Mouse (Mus musculus): ENCODE results near the gene St8sia2.

Gene St8sia2

GRCm38 (mm10) chr7:74013601-74014175, at the start of gene St8sia2:
TSS of gene St8sia2 (minus strand) at chr7:74013690.
- peak; percentile 66 for DNase-seq (ENCODE audit: low spot score)

DNA sequence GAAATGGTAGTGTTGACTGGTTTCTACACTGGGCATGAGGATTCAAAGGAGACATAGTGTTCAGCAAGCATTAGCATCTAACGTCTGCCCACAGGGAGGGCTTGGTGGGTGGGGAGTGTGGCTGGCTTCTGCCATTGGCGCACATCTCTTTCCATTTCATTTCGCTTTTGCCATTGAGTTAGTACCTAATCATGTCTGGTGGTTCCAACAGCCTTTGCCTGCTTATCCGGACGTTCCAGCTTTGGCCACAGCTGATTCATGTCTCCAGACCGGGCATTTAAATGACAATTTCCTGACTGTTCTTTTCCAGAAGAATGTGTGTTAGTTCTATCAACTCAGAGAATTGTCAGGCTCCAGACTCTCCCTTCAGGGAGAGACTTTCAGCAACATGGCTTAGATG, 47.6 kb upstream of the St8sia2 start:
- DNase-seq (ENCODE audit: low spot score) = no peak

- peak; percentile 51 for DNase-seq (ENCODE audit: low spot score)
Measured at GRCm38 (mm10) chr7:74060306-74060946, 46.9 kb upstream of the St8sia2 start.

DNA sequence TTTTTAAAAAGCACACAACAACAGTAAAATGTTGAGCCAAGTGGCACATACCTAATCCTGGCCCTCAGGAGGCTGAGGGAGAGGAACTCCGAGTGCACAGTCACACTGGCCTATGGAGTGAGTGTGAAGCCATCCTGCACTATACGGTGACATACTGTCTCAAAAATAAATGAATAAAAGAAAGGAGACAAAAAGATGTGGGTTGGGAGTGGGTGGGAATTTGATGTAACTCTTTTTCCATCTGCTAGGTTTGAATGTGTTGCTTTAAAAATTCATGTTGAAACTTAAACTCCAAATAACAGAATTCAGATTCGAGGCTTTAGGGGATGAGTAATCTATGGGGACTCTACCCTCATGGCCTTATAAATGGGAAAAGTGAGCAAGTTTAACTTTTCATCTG, 46.2 kb upstream of the St8sia2 start:
- DNase-seq (ENCODE audit: low spot score) = no peak

DNA sequence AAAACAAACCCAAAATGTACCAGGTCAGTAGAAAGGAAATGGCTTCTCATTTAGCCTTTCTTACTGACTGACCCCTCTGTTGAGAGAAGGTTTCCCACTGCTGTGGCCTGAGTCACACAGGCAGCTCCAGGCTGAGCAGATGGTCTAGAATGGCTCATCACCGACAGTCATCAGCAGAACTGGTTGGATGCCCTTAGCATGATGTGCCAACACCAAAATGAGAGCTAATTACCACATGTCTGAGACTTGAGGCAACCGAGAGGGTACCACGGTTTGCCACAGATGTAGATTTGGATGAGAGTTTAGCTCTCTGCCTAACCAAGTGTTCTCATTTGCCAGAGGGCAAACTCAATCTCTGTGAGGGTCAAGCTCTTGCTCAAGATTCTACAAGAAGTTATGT, 42.3 kb upstream of the St8sia2 start:
- no peak for DNase-seq (ENCODE audit: low spot score)

DNA sequence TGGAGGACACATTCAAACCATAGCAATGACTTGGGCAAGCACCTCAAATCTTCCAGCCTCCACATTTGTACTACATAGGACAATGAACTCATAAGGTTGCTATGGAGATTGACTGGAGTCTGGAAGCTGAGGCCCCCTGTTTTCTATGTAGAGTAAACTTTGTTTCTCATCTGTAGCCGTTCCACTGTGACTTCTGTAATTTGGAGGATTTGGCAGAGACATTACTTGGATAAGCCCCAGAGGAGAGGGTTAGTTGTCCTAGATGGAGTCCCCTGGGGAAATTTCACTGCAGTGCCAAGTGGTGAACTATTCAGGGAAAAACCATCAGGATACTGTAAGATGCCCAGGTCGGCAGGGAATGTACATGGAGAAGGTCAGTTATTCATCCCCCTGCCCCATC, 34.1 kb upstream of the St8sia2 start:
- no peak for DNase-seq (ENCODE audit: low spot score)

- no peak for DNase-seq (ENCODE audit: low spot score)
Measured at GRCm38 (mm10) chr7:74045166-74045957, 31.9 kb upstream of the St8sia2 start.

- no peak for DNase-seq (ENCODE audit: low spot score)
Measured at GRCm38 (mm10) chr7:74043562-74044138, 30.2 kb upstream of the St8sia2 start.

DNA sequence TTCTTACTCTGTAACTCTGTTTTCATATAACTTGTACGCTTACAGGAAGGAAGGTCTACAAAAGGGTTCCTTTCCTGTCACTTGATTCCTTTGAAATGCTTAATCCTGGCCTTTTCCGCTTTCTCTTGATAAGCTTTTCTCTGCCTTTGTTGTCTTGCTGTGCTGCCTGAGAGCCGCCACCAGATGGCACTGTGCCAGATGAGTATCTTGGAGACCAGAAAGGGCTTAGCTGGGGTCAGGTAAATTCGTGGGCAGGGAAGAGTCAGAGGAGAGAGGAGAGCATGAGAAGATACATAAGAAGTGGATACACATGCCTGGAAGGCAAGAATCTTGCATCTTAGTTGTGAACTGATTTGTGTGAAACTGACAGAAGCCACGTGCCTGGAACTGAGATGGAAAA, 11.5 kb upstream of the St8sia2 start:
- peak; percentile 63 for DNase-seq (ENCODE audit: low spot score)

DNA sequence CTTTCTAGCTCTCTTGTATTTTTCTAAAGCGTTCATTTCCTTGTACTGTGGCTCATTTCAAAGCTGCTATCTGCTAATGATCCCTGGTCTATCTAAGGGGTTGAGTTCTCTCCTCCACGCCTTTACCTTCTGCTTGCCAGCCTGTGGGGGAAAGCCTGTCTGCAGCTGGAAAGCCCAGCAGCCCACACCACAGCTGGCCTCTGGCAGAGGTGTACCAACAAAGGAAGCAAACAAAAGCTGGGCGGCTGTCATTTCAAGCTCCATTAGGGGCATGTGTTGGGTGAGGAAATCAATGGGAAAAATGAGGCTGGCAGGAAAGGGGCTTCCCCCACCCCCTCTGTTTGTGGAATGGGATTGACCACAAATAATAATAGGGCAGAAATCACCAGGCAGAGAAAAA, 10.7 kb upstream of the St8sia2 start:
- no peak for DNase-seq (ENCODE audit: low spot score)

DNA sequence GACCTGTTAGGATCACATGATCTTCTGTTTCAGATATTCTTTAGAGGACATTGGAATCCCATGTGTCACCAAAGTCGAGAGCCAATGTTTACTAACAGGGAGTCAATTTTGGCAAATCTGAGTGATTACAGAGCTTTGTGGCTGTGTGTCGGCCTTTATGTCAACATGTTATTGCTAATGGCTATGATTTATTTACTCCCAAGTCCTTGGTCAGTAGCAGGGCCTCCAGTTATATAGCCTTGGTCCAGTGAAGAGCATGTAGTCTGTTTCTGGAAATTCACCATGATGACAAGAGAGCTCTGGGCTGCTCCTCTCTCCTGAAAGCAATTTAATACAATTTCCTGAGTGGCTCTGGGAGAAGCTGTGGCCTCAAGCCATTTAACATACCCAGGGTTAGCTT, 9.1 kb upstream of the St8sia2 start:
- DNase-seq (ENCODE audit: low spot score) = no peak

DNA sequence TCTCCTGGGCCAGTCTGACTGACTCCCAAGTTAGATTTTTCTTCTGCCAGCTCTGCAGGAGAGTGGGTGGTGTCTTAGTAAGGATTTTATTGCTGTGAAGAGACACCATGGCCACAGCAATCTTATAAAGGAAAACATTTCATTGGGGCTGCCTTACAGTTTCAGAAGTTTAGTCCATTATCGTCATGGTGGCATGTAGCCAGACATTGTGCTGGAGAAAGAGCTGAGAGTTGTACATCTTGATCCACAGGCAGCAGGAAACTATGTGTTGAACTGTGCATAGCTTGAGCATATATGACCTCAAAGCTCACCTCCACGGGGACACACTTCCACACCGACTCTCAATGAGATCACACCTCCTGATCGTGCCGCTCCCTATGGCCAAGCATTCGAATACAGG, 8.3 kb upstream of the St8sia2 start:
- no peak for DNase-seq (ENCODE audit: low spot score)

DNA sequence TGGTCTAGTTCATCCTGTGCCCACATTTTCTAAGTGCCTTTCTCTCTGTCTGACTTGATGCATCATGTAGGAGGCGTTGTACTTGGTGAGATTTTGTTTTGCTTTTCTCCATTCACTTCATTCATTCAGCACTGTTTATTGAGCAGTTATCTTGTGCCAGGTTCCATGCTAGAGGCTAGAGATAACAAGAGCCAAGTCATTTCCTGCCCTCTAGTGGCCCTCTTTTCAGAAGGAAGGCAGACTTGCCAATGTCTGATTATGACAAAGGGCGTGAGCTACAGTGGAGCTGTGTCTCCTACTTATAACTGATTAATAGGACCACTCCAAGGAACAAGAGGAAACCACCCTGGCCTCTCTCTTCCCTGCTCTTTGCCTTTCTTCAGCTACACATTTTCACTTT, 3.1 kb upstream of the St8sia2 start:
- no peak for DNase-seq (ENCODE audit: low spot score)

DNA sequence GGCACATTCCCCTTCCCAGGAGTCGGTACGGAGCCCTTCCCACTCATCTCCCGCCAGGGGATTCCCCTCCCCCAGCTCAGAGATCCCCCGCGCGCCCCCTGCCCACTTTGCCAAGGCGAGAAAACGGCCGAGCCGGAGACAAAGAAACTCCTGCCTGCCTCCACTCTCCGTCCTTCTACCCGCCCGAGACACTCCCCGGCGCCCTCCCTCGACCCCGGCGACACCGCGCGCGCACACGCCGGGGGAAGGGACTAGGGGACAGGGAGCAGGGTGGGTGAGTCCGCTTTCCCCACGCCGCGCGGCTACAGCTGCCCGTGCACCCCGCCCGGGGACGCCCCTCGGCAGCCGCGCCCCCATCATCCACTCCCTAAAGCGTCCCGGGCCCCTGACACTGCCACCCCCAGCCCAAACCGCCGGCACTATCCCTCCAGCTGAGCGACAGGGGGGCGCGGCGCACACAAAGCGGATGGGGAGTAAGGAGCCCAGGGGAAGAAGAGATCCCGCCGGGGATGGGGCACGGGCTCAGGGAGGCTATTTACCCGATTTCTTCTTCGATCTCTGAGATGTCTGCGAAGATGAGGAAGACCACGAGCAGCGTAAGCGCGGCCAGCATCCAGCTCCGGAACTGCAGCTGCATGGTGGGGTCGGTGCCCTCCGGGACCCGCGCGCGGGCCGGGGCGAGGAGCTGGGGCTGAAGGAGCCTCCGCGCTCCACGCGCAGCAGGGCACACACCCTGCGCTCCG, 461 bp downstream of the St8sia2 start:
- DNase-seq (ENCODE audit: low spot score) = peak; percentile 19

- DNase-seq (ENCODE audit: low spot score) = no peak
Measured at GRCm38 (mm10) chr7:74011976-74012857, 1.3 kb downstream of the St8sia2 start.

DNA sequence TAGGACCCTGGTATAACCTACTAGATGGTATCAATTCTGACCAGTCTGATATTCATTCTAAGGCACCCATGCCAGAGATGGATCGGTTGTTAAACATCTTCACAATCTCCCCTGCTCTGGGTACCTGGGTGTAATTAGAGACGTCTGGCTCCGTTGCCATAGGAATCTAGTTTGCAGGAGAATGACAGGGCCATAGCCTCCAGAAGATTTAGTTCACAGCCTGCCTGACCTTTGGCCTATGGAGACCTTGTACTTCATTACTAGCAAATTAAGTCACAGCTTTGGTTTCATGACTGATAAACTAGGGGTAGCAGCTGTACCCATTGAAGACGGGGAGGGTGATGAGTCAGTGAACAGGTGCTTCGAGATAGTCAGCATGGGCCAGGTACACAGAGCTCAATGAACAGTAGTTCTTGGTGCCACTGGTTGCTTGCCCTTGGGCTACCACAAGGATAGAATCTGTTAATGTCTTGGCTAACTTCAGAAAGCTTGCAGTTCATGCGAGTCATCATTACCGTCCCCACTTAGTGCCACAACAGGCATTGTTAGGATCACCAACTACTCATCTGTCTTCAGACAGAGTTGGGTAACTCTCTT, 4.4 kb downstream of the St8sia2 start:
- no peak for DNase-seq (ENCODE audit: low spot score)

- DNase-seq (ENCODE audit: low spot score) = no peak
Measured at GRCm38 (mm10) chr7:74006775-74007371, 6.6 kb downstream of the St8sia2 start.

DNA sequence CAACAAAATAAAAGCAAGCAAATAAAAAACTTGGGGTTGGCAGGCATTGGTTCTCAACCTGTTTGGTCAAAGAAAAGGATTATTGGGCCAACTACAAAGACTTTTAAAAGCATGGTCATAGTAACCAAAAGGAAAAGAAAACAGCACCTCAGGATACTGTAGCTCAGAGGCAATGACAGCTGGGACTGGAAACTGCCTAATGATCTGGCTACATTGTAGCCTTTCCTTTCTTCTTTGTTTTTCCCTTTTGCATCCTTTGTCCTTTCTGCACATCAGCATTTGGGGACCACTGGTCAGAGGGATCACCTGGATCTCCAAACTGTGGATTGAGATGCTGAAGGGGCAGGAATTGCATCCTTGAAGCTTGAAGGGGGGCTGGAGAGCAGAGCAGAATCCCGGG, 7.1 kb downstream of the St8sia2 start:
- no peak for DNase-seq (ENCODE audit: low spot score)

- DNase-seq (ENCODE audit: low spot score) = no peak
Measured at GRCm38 (mm10) chr7:74000743-74001510, 12.6 kb downstream of the St8sia2 start.

DNA sequence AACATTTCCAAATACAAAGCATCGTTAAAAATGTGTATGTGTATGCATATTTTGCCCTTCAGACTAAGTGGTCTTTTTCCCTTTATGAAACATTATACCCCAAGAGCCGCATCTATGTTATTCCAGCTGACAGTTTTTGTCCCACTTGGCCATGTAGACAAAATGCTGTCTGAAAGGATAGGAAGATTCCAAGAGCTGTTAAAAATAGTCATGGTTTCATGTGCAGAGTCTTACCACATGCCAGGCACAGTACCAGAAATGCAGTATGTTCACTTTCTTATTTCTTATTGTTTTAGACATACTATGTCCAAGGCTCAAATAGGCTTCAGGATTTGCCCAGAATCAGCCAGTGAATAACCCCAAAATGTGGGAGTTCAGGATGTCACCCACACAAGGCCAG, 24.1 kb downstream of the St8sia2 start:
- no peak for DNase-seq (ENCODE audit: low spot score)

Measured in ovary, postnatal 36 days (tissue).